Mouse (Mus musculus) midbrain, embryonic 16.5 days (tissue): Measurements from ENCODE around the gene Rai2. TPM values are rescaled to one million over a fixed set of nuclear protein-coding genes. Genes with fewer than 3 reads are reported as not detected.
A peak's percentile ranks its signal among the peaks of the same experiment; 100 is the strongest.
"Not testable (repeated sequence)": the region's sequence is repeated elsewhere in the genome, so short reads cannot be mapped to it uniquely, and the experiment has no call there.

ENCODE experiments used
- ATAC-seq: fragments of 200-750 bp; cut with Nextera tagmentation; 2 replicates; pipeline ENCODE4 v1.8.0; 2017; ENCODE audit warnings: moderate TSS enrichment
- H3K27ac ChIP-seq: fragments of 300-500 bp; sonication (generic); 2 replicates; pipeline ENCODE4 v1.5.1; 2014; ENCODE audit warnings: mild to moderate bottlenecking, low read length, mixed read lengths
- H3K27me3 ChIP-seq: fragments of 300-500 bp; sonication (generic); 2 replicates; pipeline ENCODE4 v1.6.1; 2014; ENCODE audit warnings: low read depth, low read length, mixed read lengths; ENCODE audit not compliant: control insufficient read depth, insufficient read depth
- H3K36me3 ChIP-seq: fragments of 300-500 bp; sonication (generic); 2 replicates; pipeline ENCODE4 v1.6.1; 2014; ENCODE audit warnings: mild to moderate bottlenecking, low read length, moderate library complexity, mixed read lengths; ENCODE audit not compliant: control insufficient read depth, insufficient read depth
- H3K4me1 ChIP-seq: fragments of 300-500 bp; sonication (generic); 2 replicates; pipeline ENCODE4 v1.6.1; 2014; ENCODE audit warnings: mild to moderate bottlenecking, low read length, mixed read lengths; ENCODE audit not compliant: control insufficient read depth, insufficient read depth
- H3K4me2 ChIP-seq: fragments of 300-500 bp; sonication (generic); 2 replicates; pipeline ENCODE4 v1.6.1; 2014; ENCODE audit warnings: mild to moderate bottlenecking, low read length, mixed read lengths
- H3K4me3 ChIP-seq: fragments of 300-500 bp; sonication (generic); 2 replicates; pipeline ENCODE4 v1.5.1; 2014; ENCODE audit warnings: low read depth, mild to moderate bottlenecking, low read length, moderate library complexity, mixed read lengths
- H3K9ac ChIP-seq: fragments of 300-500 bp; sonication (generic); 2 replicates; pipeline ENCODE4 v1.6.1; 2014; ENCODE audit warnings: low read depth, low read length, mixed read lengths
- H3K9me3 ChIP-seq: fragments of 300-500 bp; sonication (generic); replicated peaks from 2 replicates; pipeline ENCODE4 v1.6.1; 2014; ENCODE audit warnings: mild to moderate bottlenecking, low read length, mixed read lengths; ENCODE audit not compliant: control insufficient read depth, poor library complexity, severe bottlenecking
- WGBS: fragments of 180-500 bp; shearing (Covaris S2); extraction: QIAGEN DNeasy Blood & Tissue Kit; methylation state at CpG from one replicate; pipeline ENCODE4 v1.1.7; 2014; 5-methylcytosine and 5-hydroxymethylcytosine counted together
- polyA plus RNA-seq: library from polyadenylated mRNA; unstranded; fragments of >200 nt; fragmentation: Nextera tagmentation; extraction: Ambion mirVana; gene quantifications from 2 replicates; pipeline ENCODE4 v1.2.1, GENCODE M21; 2015

Gene Rai2
- polyA plus RNA-seq, 1 experiment from 2014 or later, result 15.9 TPM

DNA sequence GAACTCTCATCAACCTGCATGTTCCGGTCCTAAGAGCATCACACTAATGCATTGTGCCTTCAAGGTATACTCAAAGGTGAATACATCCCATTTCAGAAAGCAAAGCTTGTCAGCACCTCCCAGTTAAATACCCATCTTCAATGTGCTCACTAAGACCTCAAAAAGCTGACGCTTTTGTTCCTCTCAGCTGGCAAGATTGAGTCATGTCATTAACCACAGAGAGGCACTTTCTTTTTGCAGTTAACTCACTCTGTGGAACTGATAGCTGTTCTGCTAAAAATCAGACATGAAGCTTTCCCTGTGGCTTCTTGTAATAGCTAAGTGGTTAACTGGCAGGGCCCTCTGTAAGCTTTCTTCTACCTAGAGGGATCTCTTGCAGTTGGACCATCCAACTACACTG lies 36.6 kb downstream of the Rai2 start:
- Histone ChIP-seq H3K4me3 (no peak overlapping the region), H3K4me2 (no peak overlapping the region), H3K27me3 (no peaks in the 10 kb centered on the region; the same call in 1 of the 2 replicates), H3K9ac (no peak overlapping the region), H3K9me3 (no peaks in the 10 kb centered on the region), H3K36me3 (no peaks in the 10 kb centered on the region), H3K4me1 (no peaks in the 10 kb centered on the region), H3K27ac (no peak overlapping the region)
- WGBS, result 67% methylated on average over 2 of the region's 2 CpGs
- ATAC-seq, result no peak

DNA sequence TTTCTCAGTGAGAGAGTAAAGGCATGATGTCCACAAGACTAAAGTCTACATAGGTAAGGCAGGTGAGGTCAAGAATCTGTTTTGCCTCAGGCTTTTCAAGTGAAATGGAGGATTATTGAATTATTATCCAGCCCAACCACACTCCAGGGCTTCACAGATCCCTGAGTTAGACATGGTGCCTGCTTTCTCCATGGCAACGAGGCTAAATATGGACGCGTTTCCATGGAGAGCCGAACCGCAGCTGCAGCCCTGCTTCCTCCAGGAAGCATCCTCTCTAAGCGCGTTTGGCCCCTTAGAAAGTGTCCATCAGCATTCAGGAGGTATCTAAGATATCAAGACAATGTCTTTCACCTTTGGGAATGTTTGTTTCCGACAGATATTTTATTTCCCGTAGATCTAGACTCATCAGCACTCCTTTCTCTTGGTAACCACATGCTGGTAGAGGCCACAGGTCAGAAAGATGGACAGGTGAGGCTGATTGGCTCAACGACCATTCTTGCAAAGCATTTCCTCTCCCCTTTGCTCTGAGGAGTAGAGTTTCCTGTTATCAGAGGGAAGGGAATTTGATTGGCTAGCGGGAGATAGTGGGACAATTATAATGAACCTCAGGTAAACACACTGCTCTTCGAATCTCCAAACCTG lies 59.6 kb downstream of the Rai2 start:
- Histone ChIP-seq H3K9me3 (no peaks in the 10 kb centered on the region), H3K9ac (no peak overlapping the region), H3K27ac (no peak overlapping the region), H3K4me1 (0 out of 2 replicates have a peak, but pooled peaks cover 2% of the 10 kb centered on the region), H3K36me3 (no peaks in the 10 kb centered on the region), H3K4me3 (no peak overlapping the region), H3K27me3 (peaks cover 3% of the 10 kb centered on the region), H3K4me2 (no peak overlapping the region)
- 0 out of 2 replicates have a peak, but pooled peaks have one; percentile 56 for ATAC-seq
- 33% methylated on average over 12 of the region's 12 CpGs for WGBS

DNA sequence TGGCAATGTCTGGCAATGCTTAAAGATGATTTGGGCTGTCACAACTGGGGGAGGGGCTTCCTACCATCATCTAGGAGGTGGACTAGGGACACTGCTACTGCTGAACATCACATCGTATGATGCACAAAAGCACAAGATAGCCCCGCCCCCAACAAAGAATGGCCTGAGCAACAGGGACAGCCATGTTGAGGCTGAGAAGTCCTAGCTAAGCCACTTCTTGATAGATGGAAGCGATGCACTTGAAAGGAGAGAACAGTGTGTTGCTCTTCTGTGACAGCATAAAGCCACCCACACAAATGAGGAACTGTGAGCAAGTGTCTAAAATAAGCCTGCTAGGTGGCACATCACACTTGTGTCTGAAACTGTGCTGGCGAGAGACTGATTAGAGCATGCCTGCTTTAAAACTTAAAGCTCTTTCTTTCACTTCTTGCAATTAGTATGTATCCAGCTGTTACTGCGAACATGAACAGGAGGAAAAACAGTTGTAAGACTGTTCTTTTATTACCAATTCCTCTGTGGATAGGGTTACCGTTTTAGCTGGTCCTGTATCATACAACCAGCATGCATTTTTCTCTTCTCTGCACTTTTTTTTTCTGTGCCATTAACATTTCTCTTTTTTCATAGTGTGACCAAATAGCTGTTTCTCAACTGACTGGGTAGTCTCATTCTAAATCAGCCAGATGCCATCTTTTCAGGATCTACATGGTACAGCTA lies 63.6 kb downstream of the Rai2 start:
- Histone ChIP-seq H3K4me3 (no peak overlapping the region), H3K27me3 (peaks cover 8% of the 10 kb centered on the region; the same call in 1 of the 2 replicates), H3K9ac (no peak overlapping the region), H3K36me3 (no peaks in the 10 kb centered on the region), H3K27ac (no peak overlapping the region), H3K4me2 (no peak overlapping the region), H3K4me1 (0 out of 2 replicates have a peak, but pooled peaks cover 2% of the 10 kb centered on the region), H3K9me3 (no peaks in the 10 kb centered on the region)
- no peak for ATAC-seq
- 70% methylated on average over 6 of the region's 6 CpGs for WGBS

DNA sequence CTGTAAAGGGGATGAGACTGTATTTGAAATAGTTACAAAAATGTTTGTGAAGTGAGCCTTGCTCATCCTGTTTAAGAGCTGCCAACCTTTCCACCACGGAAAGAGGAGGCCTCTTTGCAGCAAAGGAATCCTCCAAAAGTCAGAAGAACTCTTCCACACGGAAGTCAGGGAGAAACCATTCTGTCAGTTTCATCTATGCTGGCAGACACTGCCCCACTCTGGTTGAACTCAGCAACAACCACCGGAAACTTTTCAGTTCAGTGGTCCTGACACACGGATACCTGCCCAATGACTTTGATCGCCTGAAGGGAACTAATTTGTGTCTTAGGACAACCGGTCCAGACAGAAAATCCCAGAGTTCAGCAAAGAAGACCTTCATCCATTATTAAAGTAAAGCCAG lies 73.3 kb downstream of the Rai2 start:
- Histone ChIP-seq H3K27ac (no peak overlapping the region), H3K4me1 (no peaks in the 10 kb centered on the region), H3K9me3 (no peaks in the 10 kb centered on the region), H3K4me3 (no peak overlapping the region), H3K27me3 (peaks cover 3% of the 10 kb centered on the region), H3K9ac (no peak overlapping the region), H3K36me3 (no peaks in the 10 kb centered on the region), H3K4me2 (no peak overlapping the region)
- 29% methylated on average over 6 of the region's 6 CpGs for WGBS
- ATAC-seq, result no peak

DNA sequence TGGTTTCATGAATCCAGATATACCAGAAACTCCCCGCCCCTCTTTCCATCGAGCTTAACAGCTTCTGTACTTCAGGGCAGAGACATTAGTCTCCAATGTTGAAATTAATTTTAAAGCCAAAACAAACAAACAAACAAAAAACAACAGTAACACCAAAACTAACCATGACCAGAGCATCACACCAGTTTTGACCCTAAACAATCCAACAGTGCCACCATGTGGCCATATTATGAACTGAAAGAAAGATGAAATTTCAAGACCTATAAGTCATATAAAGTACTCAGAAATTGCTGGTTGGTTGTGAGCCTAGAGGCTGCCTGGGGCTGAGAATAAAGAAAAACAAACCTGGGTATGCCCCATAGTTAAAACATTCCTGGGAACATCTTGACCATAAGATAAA lies 109.3 kb downstream of the Rai2 start:
- H3K4me2 ChIP-seq, H3K4me3 ChIP-seq, H3K9me3 ChIP-seq, H3K27ac ChIP-seq, H3K9ac ChIP-seq, ATAC-seq, H3K36me3 ChIP-seq, H3K27me3 ChIP-seq, H3K4me1 ChIP-seq: not testable (repeated sequence)
- 21% methylated on average over 2 of the region's 2 CpGs for WGBS
